Mouse (Mus musculus): ENCODE data around the gene Ccdc182. TPM values are rescaled to one million over a fixed set of nuclear protein-coding genes. Genes with fewer than 3 reads are reported as not detected.

Gene Ccdc182
- polyA plus RNA-seq, 2 experiments: not detected

DNA sequence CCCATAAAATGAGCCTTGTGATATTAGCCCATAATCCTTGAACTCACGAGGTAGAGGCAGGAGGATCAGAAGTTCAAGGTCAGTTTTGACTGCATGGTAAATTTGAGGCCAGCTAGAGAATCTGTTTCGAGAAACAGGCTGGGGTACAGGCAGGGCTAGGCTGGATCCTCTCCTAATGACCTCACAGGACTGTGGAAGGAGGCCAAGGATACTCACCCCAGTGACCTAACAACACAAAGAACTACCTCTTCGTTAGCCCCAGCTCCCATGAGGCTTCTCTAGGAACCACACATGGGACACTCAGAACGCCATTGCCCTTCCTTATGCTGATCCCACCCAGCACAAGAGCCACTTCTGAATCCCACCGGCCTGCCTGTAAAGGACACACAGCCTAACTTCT, 25.0 kb downstream of the Ccdc182 start:
- no peaks in the 10 kb centered on the region for H3K27me3 ChIP-seq (ENCODE audit: control insufficient read depth, insufficient read depth, low read length)
- H3K9me3 ChIP-seq (ENCODE audit: control insufficient read depth, low read length): no peaks in the 10 kb centered on the region
- TF ChIP-seq EP300 (IDR thresholded peaks at IDR 0.05; ENCODE audit: low read depth): no peak
- TF ChIP-seq CTCF (IDR thresholded peaks at IDR 0.05; ENCODE audit: low read depth): no peak
- H3K27ac ChIP-seq: no peak overlapping the region
- no peaks in the 10 kb centered on the region for H3K36me3 ChIP-seq (replicated peaks; ENCODE audit: control insufficient read depth, insufficient read depth, low read depth)
- H3K4me3 ChIP-seq (ENCODE audit: insufficient read depth in 1 of 2, low read depth in 2 of 2, low read length in 2 of 2): no peak overlapping the region
- no peak overlapping the region for H3K4me2 ChIP-seq (ENCODE audit: low read depth)
- no peak overlapping the region for H3K9ac ChIP-seq (replicated peaks)
- ATAC-seq (ENCODE audit: insufficient read depth): no peak
- WGBS (ENCODE audit: insufficient replicate concordance): 56% methylated on average over 5 of the region's 5 CpGs
- DNase-seq (ENCODE audit: low read depth in 3 of 3, low spot score in 3 of 3): no peak
- peaks cover 0 to 3% of the 10 kb centered on the region in 2 experiments; a peak in 1 of 4 replicates for H3K4me1 ChIP-seq (replicated peaks; ENCODE audit: control insufficient read depth in 2 of 2, insufficient read depth in 2 of 2, low read length in 1 of 2)

DNA sequence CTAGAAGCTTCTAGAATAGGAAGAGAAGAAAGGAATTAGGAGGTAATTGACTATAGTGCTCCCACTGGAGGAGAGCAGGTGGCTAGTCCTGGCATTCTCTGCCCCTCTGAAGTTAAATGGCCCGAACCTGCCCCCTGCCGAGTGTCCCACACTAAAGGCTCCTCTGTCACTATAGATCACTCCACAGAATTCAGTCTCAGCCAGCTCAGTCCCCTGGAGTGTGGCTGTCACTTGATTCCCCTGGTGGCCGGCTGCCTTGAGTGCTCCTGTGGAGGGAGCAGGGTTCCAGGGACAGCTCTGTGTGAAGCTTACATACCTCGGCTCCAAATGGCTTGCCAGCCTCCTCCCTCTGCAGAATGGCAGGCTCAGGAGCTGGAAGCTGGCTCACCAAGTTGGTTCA, 33.2 kb downstream of the Ccdc182 start:
- no peak overlapping the region for H3K9ac ChIP-seq (replicated peaks)
- DNase-seq (ENCODE audit: low read depth in 3 of 3, low spot score in 3 of 3) (no peak), ATAC-seq (ENCODE audit: insufficient read depth) (no peak)
- H3K27me3 ChIP-seq (ENCODE audit: control insufficient read depth, insufficient read depth, low read length): no peaks in the 10 kb centered on the region
- no peaks in the 10 kb centered on the region for H3K36me3 ChIP-seq (replicated peaks; ENCODE audit: control insufficient read depth, insufficient read depth, low read depth)
- H3K4me1 ChIP-seq (replicated peaks; ENCODE audit: control insufficient read depth in 2 of 2, insufficient read depth in 2 of 2, low read length in 1 of 2): no peaks in the 10 kb centered on the region
- no peak overlapping the region for H3K4me2 ChIP-seq (ENCODE audit: low read depth)
- no peak overlapping the region for H3K4me3 ChIP-seq (ENCODE audit: insufficient read depth in 1 of 2, low read depth in 2 of 2, low read length in 2 of 2)
- no peaks in the 10 kb centered on the region for H3K9me3 ChIP-seq (ENCODE audit: control insufficient read depth, low read length)
- no peak overlapping the region for H3K27ac ChIP-seq
- no peak for TF ChIP-seq EP300 (IDR thresholded peaks at IDR 0.05; ENCODE audit: low read depth)
- TF ChIP-seq CTCF (IDR thresholded peaks at IDR 0.05; ENCODE audit: low read depth): no peak
- WGBS (ENCODE audit: insufficient replicate concordance): 17% methylated on average over 4 of the region's 4 CpGs

- TF ChIP-seq EP300 (IDR thresholded peaks at IDR 0.05; ENCODE audit: low read depth) (no peak), CTCF (IDR thresholded peaks at IDR 0.05; ENCODE audit: low read depth) (no peak)
- Histone ChIP-seq H3K27ac (no peak overlapping the region), H3K9me3 (ENCODE audit: control insufficient read depth, low read length) (no peaks in the 10 kb centered on the region), H3K36me3 (replicated peaks; ENCODE audit: control insufficient read depth, insufficient read depth, low read depth) (no peaks in the 10 kb centered on the region), H3K27me3 (ENCODE audit: control insufficient read depth, insufficient read depth, low read length) (no peaks in the 10 kb centered on the region), H3K9ac (replicated peaks) (no peak overlapping the region), H3K4me3 (ENCODE audit: insufficient read depth in 1 of 2, low read depth in 2 of 2, low read length in 2 of 2) (no peak overlapping the region), H3K4me2 (ENCODE audit: low read depth) (no peak overlapping the region), H3K4me1 (replicated peaks; ENCODE audit: control insufficient read depth in 2 of 2, insufficient read depth in 2 of 2, low read length in 1 of 2) (no peaks in the 10 kb centered on the region)
- DNase-seq (ENCODE audit: low read depth in 3 of 3, low spot score in 3 of 3) (no peak), ATAC-seq (ENCODE audit: insufficient read depth) (no peak)
- 71% methylated on average over 17 of the region's 17 CpGs for WGBS (ENCODE audit: insufficient replicate concordance)
These were observed 35.1 kb downstream of the Ccdc182 start for GRCm38 (mm10) chr11:88328813-88329595.

DNA sequence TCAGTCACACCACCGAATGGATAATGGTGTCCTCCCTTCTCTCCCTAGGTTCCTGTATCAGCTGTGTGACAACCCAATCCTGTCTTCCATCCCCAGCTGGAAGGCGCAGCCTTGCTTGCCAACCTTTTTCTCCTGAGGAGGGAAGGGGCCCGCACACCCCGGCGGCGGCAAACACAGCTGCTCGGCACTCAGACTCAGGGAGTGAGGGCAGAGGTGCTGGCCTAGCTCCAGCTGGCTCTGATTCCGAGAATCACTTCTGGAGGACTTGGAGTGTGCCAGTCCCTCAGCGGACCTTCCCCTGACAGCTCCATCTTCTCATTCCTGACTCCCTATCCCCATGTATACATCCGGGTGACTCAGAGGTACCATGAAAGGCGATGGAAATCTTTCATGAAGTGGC, 36.9 kb downstream of the Ccdc182 start:
- Histone ChIP-seq H3K9me3 (ENCODE audit: control insufficient read depth, low read length) (no peaks in the 10 kb centered on the region), H3K9ac (replicated peaks) (no peak overlapping the region), H3K4me1 (replicated peaks; ENCODE audit: control insufficient read depth in 2 of 2, insufficient read depth in 2 of 2, low read length in 1 of 2) (no peaks in the 10 kb centered on the region), H3K27me3 (ENCODE audit: control insufficient read depth, insufficient read depth, low read length) (no peaks in the 10 kb centered on the region), H3K36me3 (replicated peaks; ENCODE audit: control insufficient read depth, insufficient read depth, low read depth) (no peaks in the 10 kb centered on the region), H3K27ac (no peak overlapping the region), H3K4me3 (ENCODE audit: insufficient read depth in 1 of 2, low read depth in 2 of 2, low read length in 2 of 2) (no peak overlapping the region), H3K4me2 (ENCODE audit: low read depth) (no peak overlapping the region)
- WGBS (ENCODE audit: insufficient replicate concordance): 64% methylated on average over 11 of the region's 11 CpGs
- ATAC-seq (ENCODE audit: insufficient read depth) (no peak), DNase-seq (ENCODE audit: low read depth in 3 of 3, low spot score in 3 of 3) (no peak)
- TF ChIP-seq CTCF (IDR thresholded peaks at IDR 0.05; ENCODE audit: low read depth) (no peak), EP300 (IDR thresholded peaks at IDR 0.05; ENCODE audit: low read depth) (no peak)

DNA sequence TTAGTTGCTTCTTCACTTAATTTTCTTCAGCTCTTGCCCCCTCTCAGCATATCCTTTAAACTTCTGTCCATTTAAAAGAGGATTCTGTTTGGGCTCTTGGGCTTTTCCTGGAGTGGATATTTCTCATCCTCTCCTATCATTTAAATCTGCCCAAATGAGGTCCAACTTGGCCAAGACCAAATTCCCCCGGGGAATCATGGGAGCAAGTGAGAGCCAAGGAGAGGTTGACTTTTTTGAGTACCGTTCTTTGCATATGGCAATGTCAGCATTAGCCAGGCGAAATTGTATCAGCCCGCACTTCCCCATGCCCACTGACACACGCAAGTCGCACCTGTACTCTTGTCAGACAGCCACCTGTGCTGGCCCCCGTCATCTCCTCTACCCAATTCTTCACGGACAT, 37.9 kb downstream of the Ccdc182 start:
- no peaks in the 10 kb centered on the region for H3K27me3 ChIP-seq (ENCODE audit: control insufficient read depth, insufficient read depth, low read length)
- no peaks in the 10 kb centered on the region for H3K36me3 ChIP-seq (replicated peaks; ENCODE audit: control insufficient read depth, insufficient read depth, low read depth)
- TF ChIP-seq CTCF (IDR thresholded peaks at IDR 0.05; ENCODE audit: low read depth): no peak
- no peak for TF ChIP-seq EP300 (IDR thresholded peaks at IDR 0.05; ENCODE audit: low read depth)
- H3K4me2 ChIP-seq (ENCODE audit: low read depth): no peak overlapping the region
- H3K4me3 ChIP-seq (ENCODE audit: insufficient read depth in 1 of 2, low read depth in 2 of 2, low read length in 2 of 2): no peak overlapping the region
- no peak overlapping the region for H3K27ac ChIP-seq
- 72% methylated on average over 8 of the region's 8 CpGs for WGBS (ENCODE audit: insufficient replicate concordance)
- ATAC-seq (ENCODE audit: insufficient read depth): no peak
- no peaks in the 10 kb centered on the region for H3K4me1 ChIP-seq (replicated peaks; ENCODE audit: control insufficient read depth in 2 of 2, insufficient read depth in 2 of 2, low read length in 1 of 2)
- DNase-seq (ENCODE audit: low read depth in 3 of 3, low spot score in 3 of 3): no peak
- no peak overlapping the region for H3K9ac ChIP-seq (replicated peaks)
- no peaks in the 10 kb centered on the region for H3K9me3 ChIP-seq (ENCODE audit: control insufficient read depth, low read length)
